8 mouse cellular contexts compared by ENCODE assay signal in genomic region chr9:53772121-53772561, GRCm38 (mm10). TPM values are rescaled to one million over a fixed set of nuclear protein-coding genes. Genes with fewer than 3 reads are reported as not detected.
DNase-seq lines count a peak whose midpoint lies in the region; ATAC-seq and TF ChIP-seq lines count a peak whose summit lies in the region.

No protein-coding gene starts in this region.

- peak overlapping the region; percentile 99 for H3K4me2 ChIP-seq in stomach, embryonic 14.5 days (replicated peaks; ENCODE audit: low read depth, low read length)

- H3K36me3 ChIP-seq in stomach, embryonic 14.5 days (ENCODE audit: control insufficient read depth, insufficient read depth, low read length), result no peaks in the 10 kb centered on the region

- 6% methylated on average over 17 of the region's 17 CpGs for WGBS in lung, adult 2 months
- 3% methylated on average over 17 of the region's 17 CpGs for WGBS in stomach, embryonic 14.5 days

- H3K27ac ChIP-seq in stomach, embryonic 14.5 days (ENCODE audit: low read length), result no peak overlapping the region

- no peaks in the 10 kb centered on the region for H3K4me1 ChIP-seq in lung, adult 2 months (ENCODE audit: control insufficient read depth, insufficient read depth, low read length)
- H3K4me1 ChIP-seq in stomach, embryonic 14.5 days (ENCODE audit: control insufficient read depth, insufficient read depth, low read length), result no peaks in the 10 kb centered on the region

- intact Hi-C loops in heart, postnatal 14 days (cut with DNase I), result no loop called here

- TF ChIP-seq CTCF in lung, adult 2 months (IDR thresholded peaks at IDR 0.05; ENCODE audit: insufficient read depth, low read length), result no peak

- 0 out of 2 replicates have a peak, but pooled peaks have one; percentile 9 for ATAC-seq in megakaryocyte progenitor cell, adult 5-6 weeks (replicated peaks; ENCODE audit: poor library complexity)
- peak; percentile 25; the same call in 1 of the 2 replicates for ATAC-seq in stomach, embryonic 14.5 days (ENCODE audit: insufficient number of reproducible peaks, insufficient read depth, low FRiP score, low read depth)

- no peak for TF ChIP-seq POLR2A in lung, adult 2 months (IDR thresholded peaks at IDR 0.05; ENCODE audit: borderline replicate concordance, extremely low read depth, low read depth, low read length)

- no peaks in the 10 kb centered on the region for H3K9me3 ChIP-seq in stomach, embryonic 14.5 days (ENCODE audit: control insufficient read depth, low read depth, low read length)

- H3K9ac ChIP-seq in stomach, embryonic 14.5 days (replicated peaks; ENCODE audit: low read depth, low read length), result peak overlapping the region; percentile 2; the same call in 1 of the 2 replicates

- DNase-seq in lung, adult 2 months, result peak; percentile 12
- DNase-seq in lung, postnatal 14 days, result no peak
- DNase-seq in cerebellum, postnatal 10 days, result peak; percentile 82 to 86
- peak; percentile 4 to 8 for DNase-seq in heart, postnatal 14 days
- DNase-seq in kidney, postnatal 36 days, result peak; percentile 92 to 95
- no peak for DNase-seq in gastrocnemius, adult 8-10 months (ENCODE audit: low spot score in 2 of 2)

- H3K27me3 ChIP-seq in stomach, embryonic 14.5 days (ENCODE audit: control insufficient read depth, insufficient read depth, low read length), result peaks cover 11% of the 10 kb centered on the region

- no peak overlapping the region for H3K4me3 ChIP-seq in lung, adult 2 months (replicated peaks; ENCODE audit: extremely low read depth, low read depth, low read length)
- H3K4me3 ChIP-seq in stomach, embryonic 14.5 days (ENCODE audit: low read depth, low read length), result peak overlapping the region; percentile 54

RNA-seq across cellular contexts. Expression of gene Slc35f2, which starts 0.8 kb away (rescaled TPM):
- 0.19 and 0.65 TPM in 2 replicates for polyA plus RNA-seq in lung, adult 2 months (2012; rRNA removed)
- total RNA-seq in heart, postnatal 14 days (2021), result under 1 TPM; 0.12 to 0.41 TPM
- total RNA-seq in megakaryocyte progenitor cell, adult 5-6 weeks (2015), result 0.71 and 2.3 TPM in 2 replicates
- total RNA-seq in megakaryocyte progenitor cell, adult 5-6 weeks (2017), result 1.5 and 2.5 TPM in 2 replicates
- polyA plus RNA-seq in stomach, embryonic 14.5 days (2014; fragmentation: Nextera tagmentation; extraction: Ambion mirVana), result 3.8 and 4.7 TPM in 2 replicates
- total RNA-seq in gastrocnemius, adult 8-10 months (2022), result not detected

Comparison
In these comparisons a context has a peak if more than half of its experiments do, and no peak if none do; other contexts are left out.
1. DNase-seq: peak in lung, adult 2 months (single experiment), cerebellum, postnatal 10 days (2 of 2), heart, postnatal 14 days (2 of 2) and kidney, postnatal 36 days (2 of 2); none in lung, postnatal 14 days (single experiment) and gastrocnemius, adult 8-10 months (0 of 2).